ENCODE assay signal across 8 mouse cellular contexts in the genomic region with DNA sequence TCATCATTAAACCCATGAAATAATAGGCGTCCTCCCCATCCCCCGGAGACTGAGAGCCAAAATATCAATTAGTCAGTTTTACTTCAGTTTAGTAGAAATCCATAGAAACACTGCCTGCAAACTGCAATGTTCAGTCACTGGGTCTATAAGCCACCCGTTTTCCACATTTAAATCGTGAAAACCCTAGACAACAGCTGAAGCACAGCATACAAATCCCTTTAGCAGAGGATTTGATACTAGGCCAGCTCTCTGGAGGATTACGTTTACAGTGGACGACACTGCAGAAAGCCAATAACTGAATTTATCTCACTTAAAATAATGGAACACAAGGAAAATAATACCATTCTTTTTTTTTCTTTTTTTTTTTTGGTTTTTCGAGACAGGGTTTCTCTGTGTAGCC. TPM values are rescaled to one million over a fixed set of nuclear protein-coding genes. Genes with fewer than 3 reads are reported as not detected.
DNase-seq lines count a peak whose midpoint lies in the region; ATAC-seq and TF ChIP-seq lines count a peak whose summit lies in the region.

No protein-coding gene starts in this region.

- H3K27ac ChIP-seq in heart, embryonic 13.5 days (replicated peaks), result no peak overlapping the region
- H3K27ac ChIP-seq in hindbrain, embryonic 10.5 days, result no peak overlapping the region
- H3K27ac ChIP-seq in midbrain, embryonic 11.5 days (ENCODE audit: low read depth, low read length), result no peak overlapping the region

- peaks cover 43% of the 10 kb centered on the region for H3K4me1 ChIP-seq in heart, embryonic 13.5 days
- peaks cover 51% of the 10 kb centered on the region for H3K4me1 ChIP-seq in G1E (ENCODE audit: insufficient read depth, low read depth, low read length)
- H3K4me1 ChIP-seq in hindbrain, embryonic 10.5 days (replicated peaks), result peaks cover 28% of the 10 kb centered on the region
- peaks cover 17% of the 10 kb centered on the region for H3K4me1 ChIP-seq in midbrain, embryonic 11.5 days (ENCODE audit: control insufficient read depth, insufficient read depth, low read length)

- ATAC-seq in heart, embryonic 13.5 days (ENCODE audit: extremely low read depth, insufficient number of reproducible peaks, low FRiP score, low TSS enrichment), result no peak
- no peak for ATAC-seq in G1E (ENCODE audit: extremely low read depth, insufficient number of reproducible peaks, low FRiP score, poor library complexity, severe bottlenecking)
- no peak for ATAC-seq in midbrain, embryonic 11.5 days (ENCODE audit: low FRiP score)
- no peak for ATAC-seq in monocyte, adult 5-6 weeks (replicated peaks; ENCODE audit: insufficient number of reproducible peaks, low FRiP score, low TSS enrichment, poor library complexity, severe bottlenecking)

- H3K4me3 ChIP-seq in heart, embryonic 13.5 days, result peak overlapping the region; percentile 85
- H3K4me3 ChIP-seq in G1E (ENCODE audit: low read depth, low read length), result peak overlapping the region; percentile 76
- peak overlapping the region; percentile 84 for H3K4me3 ChIP-seq in hindbrain, embryonic 10.5 days
- peak overlapping the region; percentile 87 for H3K4me3 ChIP-seq in midbrain, embryonic 11.5 days (ENCODE audit: low read depth, low read length)

- H3K36me3 ChIP-seq in heart, embryonic 13.5 days, result peaks cover 28% of the 10 kb centered on the region
- H3K36me3 ChIP-seq in G1E (replicated peaks), result peaks cover 44% of the 10 kb centered on the region
- H3K36me3 ChIP-seq in hindbrain, embryonic 10.5 days, result peaks cover 54% of the 10 kb centered on the region
- peaks cover 8% of the 10 kb centered on the region for H3K36me3 ChIP-seq in midbrain, embryonic 11.5 days (ENCODE audit: control insufficient read depth, insufficient read depth, low read length)

- peak overlapping the region; percentile 89 for H3K4me2 ChIP-seq in heart, embryonic 13.5 days
- peak overlapping the region; percentile 59 for H3K4me2 ChIP-seq in midbrain, embryonic 11.5 days

- WGBS in heart, embryonic 13.5 days, result 23% methylated on average over 7 of the region's 7 CpGs
- WGBS in hindbrain, embryonic 10.5 days, result 49% methylated on average over 7 of the region's 7 CpGs
- WGBS in midbrain, embryonic 11.5 days, result 36% methylated on average over 7 of the region's 7 CpGs

- no peaks in the 10 kb centered on the region for H3K9me3 ChIP-seq in heart, embryonic 13.5 days
- H3K9me3 ChIP-seq in G1E (replicated peaks), result no peaks in the 10 kb centered on the region
- H3K9me3 ChIP-seq in hindbrain, embryonic 10.5 days, result no peaks in the 10 kb centered on the region
- no peaks in the 10 kb centered on the region for H3K9me3 ChIP-seq in midbrain, embryonic 11.5 days (ENCODE audit: control insufficient read depth, low read length)

- no peaks in the 10 kb centered on the region for H3K27me3 ChIP-seq in heart, embryonic 13.5 days (replicated peaks)
- no peaks in the 10 kb centered on the region for H3K27me3 ChIP-seq in G1E (ENCODE audit: insufficient read depth, low read length)
- H3K27me3 ChIP-seq in hindbrain, embryonic 10.5 days (ENCODE audit: insufficient read depth, poor library complexity, severe bottlenecking), result no peaks in the 10 kb centered on the region
- H3K27me3 ChIP-seq in midbrain, embryonic 11.5 days (ENCODE audit: control insufficient read depth, insufficient read depth, low read length), result no peaks in the 10 kb centered on the region

- no peak for DNase-seq in heart, adult 18-20 months
- no peak for DNase-seq in G1E (ENCODE audit: low spot score)
- DNase-seq in hindbrain, embryonic 10.5 days (ENCODE audit: low spot score), result no peak
- no peak for DNase-seq in midbrain, embryonic 11.5 days (ENCODE audit: low spot score, missing footprints)
- DNase-seq in right cerebral cortex, postnatal 10 days (ENCODE audit: low spot score in 2 of 2), result no peak
- DNase-seq in gastrocnemius, postnatal 25 days, result no peak

- no peak for TF ChIP-seq CTCF in G1E (IDR thresholded peaks at IDR 0.05; ENCODE audit: low read depth, low read length)

- peak overlapping the region; percentile 96 for H3K9ac ChIP-seq in heart, embryonic 13.5 days
- peak overlapping the region; percentile 92 for H3K9ac ChIP-seq in midbrain, embryonic 11.5 days (ENCODE audit: low read length)

RNA-seq across cellular contexts. Expression of gene Rsrc2, which starts 1.6 kb away (rescaled TPM):
- 73.5 and 76.2 TPM in 2 replicates for polyA plus RNA-seq in heart, embryonic 13.5 days (2015; fragmentation: Nextera tagmentation; extraction: Ambion mirVana)
- 10 to 100 TPM; 35.7 to 39.7 TPM for total RNA-seq in heart, adult 18-20 months (2021)
- total RNA-seq in G1E (2014; fragmentation: Nextera tagmentation) (141 and 148 TPM in 2 replicates), G1E (2017) (130 and 151 TPM in 2 replicates)
- polyA plus RNA-seq in G1E (2012), result 8.2 and 18.3 TPM in 2 replicates
- 104 and 125 TPM in 2 replicates for polyA plus RNA-seq in hindbrain, embryonic 10.5 days (2016; fragmentation: Nextera tagmentation; extraction: Ambion mirVana)
- polyA plus RNA-seq in midbrain, embryonic 11.5 days (2014; fragmentation: Nextera tagmentation; extraction: Ambion mirVana), result 168 and 191 TPM in 2 replicates
- total RNA-seq in monocyte, adult 5-6 weeks (2017), result 452 to 482 TPM (median 480 TPM) in 3 replicates
- 10 to 100 TPM; 31.5 to 36.2 TPM for total RNA-seq in gastrocnemius, postnatal 25 days (2021)

RNA-seq across cellular contexts. Expression of gene Kntc1, which starts 1.9 kb away (rescaled TPM):
- polyA plus RNA-seq in heart, embryonic 13.5 days (2015; fragmentation: Nextera tagmentation; extraction: Ambion mirVana), result 16.1 and 18.8 TPM in 2 replicates
- total RNA-seq in heart, adult 18-20 months (2021), result under 1 TPM; 0.31 to 0.97 TPM
- 100 and 117 TPM in 2 replicates for total RNA-seq in G1E (2014; fragmentation: Nextera tagmentation)
- total RNA-seq in G1E (2017), result 61.9 and 68.0 TPM in 2 replicates
- polyA plus RNA-seq in G1E (2012), result 3.2 and 3.8 TPM in 2 replicates
- polyA plus RNA-seq in hindbrain, embryonic 10.5 days (2016; fragmentation: Nextera tagmentation; extraction: Ambion mirVana), result 31.0 and 43.3 TPM in 2 replicates
- polyA plus RNA-seq in midbrain, embryonic 11.5 days (2014; fragmentation: Nextera tagmentation; extraction: Ambion mirVana), result 33.6 and 34.4 TPM in 2 replicates
- total RNA-seq in monocyte, adult 5-6 weeks (2017), result 1.2 TPM in 1 of 3 replicates, not detected in the others
- under 1 TPM; 0.28 to 0.99 TPM for total RNA-seq in gastrocnemius, postnatal 25 days (2021)

RNA-seq across cellular contexts. Expression of gene Zcchc8, which starts 26.7 kb away (rescaled TPM):
- 53.4 and 56.1 TPM in 2 replicates for polyA plus RNA-seq in heart, embryonic 13.5 days (2015; fragmentation: Nextera tagmentation; extraction: Ambion mirVana)
- 10 to 100 TPM; 17.3 to 22.0 TPM for total RNA-seq in heart, adult 18-20 months (2021)
- total RNA-seq in G1E (2014; fragmentation: Nextera tagmentation), result 68.2 and 93.6 TPM in 2 replicates
- 33.3 and 41.4 TPM in 2 replicates for total RNA-seq in G1E (2017)
- polyA plus RNA-seq in G1E (2012), result 55.2 and 79.4 TPM in 2 replicates
- 77.4 and 92.5 TPM in 2 replicates for polyA plus RNA-seq in hindbrain, embryonic 10.5 days (2016; fragmentation: Nextera tagmentation; extraction: Ambion mirVana)
- polyA plus RNA-seq in midbrain, embryonic 11.5 days (2014; fragmentation: Nextera tagmentation; extraction: Ambion mirVana), result 80.8 and 84.7 TPM in 2 replicates
- total RNA-seq in monocyte, adult 5-6 weeks (2017), result 85.0 to 187 TPM (median 163 TPM) in 3 replicates
- total RNA-seq in gastrocnemius, postnatal 25 days (2021), result 10 to 100 TPM; 16.2 to 17.4 TPM

Comparison
In these comparisons a context has a peak if more than half of its experiments do, and no peak if none do; other contexts are left out.
1. RNA of gene Kntc1, which starts 1.9 kb away (total RNA-seq): 61.9 to 117 TPM in G1E; 0.28 to 0.99 TPM in gastrocnemius, postnatal 25 days, 0.31 to 0.97 TPM in heart, adult 18-20 months and 1.2 TPM in monocyte, adult 5-6 weeks; every median in the first group is over 10 times any median in the second.
2. Peak in every context shown above with its lines, with median percentiles within 50 percentile points of each other: H3K4me3 ChIP-seq.